Mouse (Mus musculus): ENCODE results near the gene Oprm1. TPM values are rescaled to one million over a fixed set of nuclear protein-coding genes. Genes with fewer than 3 reads are reported as not detected.
A peak's percentile ranks its signal among the peaks of the same experiment; 100 is the strongest.
"Not testable (repeated sequence)": the region's sequence is repeated elsewhere in the genome, so short reads cannot be mapped to it uniquely, and the experiment has no call there.

Gene Oprm1
- polyA plus RNA-seq, 1 experiment from 2014 or later: 0.72 TPM

DNA sequence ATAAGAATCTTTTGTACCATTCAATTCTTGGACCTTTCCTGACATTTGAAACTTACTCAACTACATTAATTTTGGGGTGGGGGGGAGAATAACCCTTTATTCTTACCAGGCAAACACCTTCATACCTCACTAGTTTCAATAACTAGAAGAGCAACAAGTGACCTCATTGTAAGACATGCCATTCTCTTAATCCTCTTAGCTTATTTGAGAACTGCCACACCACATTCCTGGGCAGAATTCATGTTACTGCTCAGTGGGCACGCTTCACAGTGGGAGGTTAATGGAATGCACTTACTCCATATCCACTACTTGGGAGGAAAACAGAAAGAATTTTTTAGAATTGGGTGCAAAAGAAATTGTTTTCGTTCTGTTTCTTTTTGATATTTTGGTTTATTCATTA lies 90.5 kb downstream of the Oprm1 start:
- Histone ChIP-seq H3K4me2 (no peak overlapping the region), H3K36me3 (replicated peaks) (no peaks in the 10 kb centered on the region), H3K9ac (no peak overlapping the region), H3K4me1 (0 out of 2 replicates have a peak, but pooled peaks cover 7% of the 10 kb centered on the region), H3K9me3 (no peaks in the 10 kb centered on the region), H3K4me3 (replicated peaks) (no peak overlapping the region), H3K27ac (no peak overlapping the region), H3K27me3 (no peaks in the 10 kb centered on the region)
- no peak for ATAC-seq (ENCODE audit: low FRiP score)
- 38% methylated on average over 2 of the region's 2 CpGs for WGBS

DNA sequence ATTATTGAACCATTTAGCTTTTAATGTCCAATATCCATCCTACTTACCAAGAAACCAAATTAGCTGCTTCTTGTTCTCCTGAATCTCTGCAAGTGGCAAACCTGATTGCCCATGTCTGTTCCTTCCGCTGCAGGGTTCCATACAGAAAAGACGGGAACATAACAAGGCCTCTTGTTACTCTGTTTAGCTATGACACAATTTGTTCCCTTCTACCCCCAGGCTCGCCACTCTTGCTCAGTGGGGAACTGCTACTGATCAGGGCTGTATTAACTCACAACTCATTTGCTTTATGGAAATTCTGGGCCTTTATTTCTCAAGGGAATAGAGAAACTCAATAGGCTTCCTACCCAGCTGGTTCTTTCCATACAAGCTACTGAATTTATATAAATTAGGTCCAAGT lies 97.5 kb downstream of the Oprm1 start:
- H3K4me3 ChIP-seq (replicated peaks): no peak overlapping the region
- H3K9ac ChIP-seq: no peak overlapping the region
- H3K27me3 ChIP-seq: no peaks in the 10 kb centered on the region
- H3K4me2 ChIP-seq: no peak overlapping the region
- WGBS: 57% methylated on average over 3 of the region's 3 CpGs
- no peaks in the 10 kb centered on the region for H3K4me1 ChIP-seq
- H3K9me3 ChIP-seq: no peaks in the 10 kb centered on the region
- 0 out of 2 replicates have a peak, but pooled peaks have one; percentile 46 for ATAC-seq (ENCODE audit: low FRiP score)
- H3K36me3 ChIP-seq (replicated peaks): no peaks in the 10 kb centered on the region
- H3K27ac ChIP-seq: no peak overlapping the region

- Histone ChIP-seq H3K27ac (no peak overlapping the region), H3K27me3 (no peaks in the 10 kb centered on the region), H3K4me2 (no peak overlapping the region), H3K4me1 (no peaks in the 10 kb centered on the region), H3K9me3 (no peaks in the 10 kb centered on the region), H3K36me3 (replicated peaks) (no peaks in the 10 kb centered on the region), H3K4me3 (replicated peaks) (no peak overlapping the region), H3K9ac (no peak overlapping the region)
- no peak for ATAC-seq (ENCODE audit: low FRiP score)
- 76% methylated on average over 7 of the region's 7 CpGs for WGBS
Measured at GRCm38 (mm10) chr10:6871418-6872072, 113.2 kb downstream of the Oprm1 start.

DNA sequence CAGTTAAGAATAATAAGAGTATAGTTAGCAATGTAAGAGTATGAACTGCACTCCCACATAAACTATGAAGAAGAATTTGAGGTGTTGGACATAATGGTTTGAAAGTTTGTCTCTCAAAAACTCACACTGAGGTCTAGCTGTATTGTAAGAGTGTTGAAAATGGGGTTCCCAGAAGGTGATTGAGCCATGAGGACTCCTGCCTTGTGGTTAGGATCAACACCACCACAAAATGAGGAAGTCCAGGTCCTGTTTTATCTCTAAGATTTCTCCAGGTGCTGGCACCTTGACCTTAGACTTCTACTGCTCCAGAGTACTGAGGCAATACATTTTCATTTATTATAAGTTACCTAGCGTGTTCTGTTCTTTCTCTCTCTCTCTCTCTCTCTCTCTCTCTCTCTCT lies 115.6 kb downstream of the Oprm1 start:
- no peak overlapping the region for H3K4me3 ChIP-seq (replicated peaks)
- H3K9ac ChIP-seq: no peak overlapping the region
- no peak for ATAC-seq (ENCODE audit: low FRiP score)
- no peaks in the 10 kb centered on the region for H3K27me3 ChIP-seq
- 80% methylated on average over 1 of the region's 1 CpGs for WGBS
- H3K4me1 ChIP-seq: no peaks in the 10 kb centered on the region
- no peaks in the 10 kb centered on the region for H3K9me3 ChIP-seq
- H3K36me3 ChIP-seq (replicated peaks): no peaks in the 10 kb centered on the region
- no peak overlapping the region for H3K27ac ChIP-seq
- no peak overlapping the region for H3K4me2 ChIP-seq

- H3K9ac ChIP-seq: no peak overlapping the region
- no peak overlapping the region for H3K4me2 ChIP-seq
- no peaks in the 10 kb centered on the region for H3K9me3 ChIP-seq
- H3K4me3 ChIP-seq (replicated peaks): no peak overlapping the region
- H3K36me3 ChIP-seq (replicated peaks): no peaks in the 10 kb centered on the region
- no peaks in the 10 kb centered on the region for H3K4me1 ChIP-seq
- H3K27me3 ChIP-seq: no peaks in the 10 kb centered on the region
- 89% methylated on average over 2 of the region's 2 CpGs for WGBS
- H3K27ac ChIP-seq: no peak overlapping the region
- no peak for ATAC-seq (ENCODE audit: low FRiP score)
Measured at GRCm38 (mm10) chr10:6878276-6878881, 120.1 kb downstream of the Oprm1 start.

- not testable (repeated sequence) for H3K27me3 ChIP-seq; H3K4me2 ChIP-seq; H3K9ac ChIP-seq; H3K27ac ChIP-seq; H3K4me1 ChIP-seq; H3K4me3 ChIP-seq (replicated peaks); ATAC-seq (ENCODE audit: low FRiP score); H3K9me3 ChIP-seq; H3K36me3 ChIP-seq (replicated peaks)
- 73% methylated on average over 1 of the region's 1 CpGs for WGBS
Measured at GRCm38 (mm10) chr10:6882041-6882440, 123.7 kb downstream of the Oprm1 start.

- H3K4me2 ChIP-seq: no peak overlapping the region
- no peaks in the 10 kb centered on the region for H3K27me3 ChIP-seq
- 0% methylated on average over 1 of the region's 1 CpGs for WGBS
- H3K9ac ChIP-seq: no peak overlapping the region
- H3K4me1 ChIP-seq: no peaks in the 10 kb centered on the region
- H3K4me3 ChIP-seq (replicated peaks): no peak overlapping the region
- no peaks in the 10 kb centered on the region for H3K36me3 ChIP-seq (replicated peaks)
- no peak overlapping the region for H3K27ac ChIP-seq
- H3K9me3 ChIP-seq: no peaks in the 10 kb centered on the region
- no peak for ATAC-seq (ENCODE audit: low FRiP score)
Measured at GRCm38 (mm10) chr10:6885460-6885859, 127.2 kb downstream of the Oprm1 start.

DNA sequence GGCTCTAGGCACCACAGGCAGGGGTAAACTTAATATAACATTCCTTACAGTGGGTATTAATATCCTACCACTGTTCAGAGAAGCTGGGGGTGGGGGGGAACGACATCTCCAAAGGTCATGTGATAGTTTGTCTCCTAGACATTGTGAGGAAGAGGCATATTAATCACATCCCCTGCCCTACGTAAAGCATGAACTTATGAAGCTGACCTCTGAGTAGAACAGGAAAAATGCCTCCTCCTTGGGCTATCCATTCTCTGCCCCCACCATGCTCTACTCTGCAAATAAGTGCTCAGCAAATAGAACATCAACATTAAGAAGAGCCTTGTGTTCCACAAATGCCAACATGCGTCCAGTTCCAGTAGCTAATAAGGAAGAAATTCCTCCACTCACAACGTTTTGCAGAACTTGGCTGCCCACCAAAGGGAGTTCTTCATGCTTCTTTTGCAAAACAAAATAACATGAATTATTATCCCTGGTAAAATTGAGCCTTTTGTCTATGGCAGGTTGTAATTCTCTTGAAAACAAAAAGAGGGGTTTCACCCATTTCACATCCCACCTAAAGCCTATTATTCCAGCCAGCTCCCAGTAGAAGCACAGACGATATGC lies 131.4 kb downstream of the Oprm1 start:
- Histone ChIP-seq H3K36me3 (replicated peaks) (no peaks in the 10 kb centered on the region), H3K9me3 (no peaks in the 10 kb centered on the region)
- 67% methylated on average over 5 of the region's 5 CpGs for WGBS

DNA sequence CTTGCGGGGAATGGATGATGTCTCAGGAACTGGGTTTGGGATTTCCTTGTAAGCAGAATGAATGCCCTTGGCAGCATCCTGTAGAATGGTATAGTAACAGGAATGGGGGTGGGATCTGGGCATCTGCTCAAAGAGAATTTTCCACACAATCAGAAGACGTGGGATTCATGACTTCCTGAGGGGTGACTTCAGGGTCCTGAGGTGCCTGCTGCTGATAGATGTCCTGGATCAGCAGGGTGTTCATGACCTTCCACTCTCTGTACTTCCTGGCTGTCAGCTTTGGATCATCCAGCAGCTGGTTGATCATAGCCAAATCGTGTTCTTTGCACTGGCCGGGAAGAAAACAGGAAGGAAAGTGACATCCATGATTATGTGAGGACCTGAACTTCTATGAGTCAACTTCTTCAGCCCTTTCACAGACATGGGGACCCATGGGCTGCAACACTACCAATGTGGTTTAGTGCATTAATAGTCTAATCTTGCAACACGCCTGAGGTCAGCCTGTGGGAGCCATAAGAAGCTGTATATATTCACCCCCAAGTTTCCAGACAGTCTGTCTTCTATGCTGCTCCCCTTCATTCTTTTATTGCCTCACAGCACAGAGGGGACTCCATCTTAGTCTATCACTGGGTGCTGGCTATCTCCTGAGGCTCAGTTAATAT lies 132.2 kb downstream of the Oprm1 start:
- no peaks in the 10 kb centered on the region for H3K27me3 ChIP-seq
- no peaks in the 10 kb centered on the region for H3K4me1 ChIP-seq
- no peak overlapping the region for H3K9ac ChIP-seq
- H3K27ac ChIP-seq: no peak overlapping the region
- no peaks in the 10 kb centered on the region for H3K36me3 ChIP-seq (replicated peaks)
- H3K9me3 ChIP-seq: no peaks in the 10 kb centered on the region
- no peak overlapping the region for H3K4me3 ChIP-seq (replicated peaks)
- ATAC-seq (ENCODE audit: low FRiP score): no peak
- WGBS: 84% methylated on average over 5 of the region's 5 CpGs
- no peak overlapping the region for H3K4me2 ChIP-seq

More for the DNA sequence above, 131.4 kb downstream of the Oprm1 start:
- Histone ChIP-seq H3K27me3 (no peaks in the 10 kb centered on the region), H3K27ac (no peak overlapping the region), H3K4me2 (no peak overlapping the region), H3K4me3 (replicated peaks) (no peak overlapping the region), H3K9ac (no peak overlapping the region), H3K4me1 (no peaks in the 10 kb centered on the region)
- ATAC-seq (ENCODE audit: low FRiP score): no peak

GRCm38 (mm10) chr10:6895796-6896195 lies 137.5 kb downstream of the Oprm1 start:
- H3K4me1 ChIP-seq: no peaks in the 10 kb centered on the region
- WGBS: 81% methylated on average over 3 of the region's 3 CpGs

DNA sequence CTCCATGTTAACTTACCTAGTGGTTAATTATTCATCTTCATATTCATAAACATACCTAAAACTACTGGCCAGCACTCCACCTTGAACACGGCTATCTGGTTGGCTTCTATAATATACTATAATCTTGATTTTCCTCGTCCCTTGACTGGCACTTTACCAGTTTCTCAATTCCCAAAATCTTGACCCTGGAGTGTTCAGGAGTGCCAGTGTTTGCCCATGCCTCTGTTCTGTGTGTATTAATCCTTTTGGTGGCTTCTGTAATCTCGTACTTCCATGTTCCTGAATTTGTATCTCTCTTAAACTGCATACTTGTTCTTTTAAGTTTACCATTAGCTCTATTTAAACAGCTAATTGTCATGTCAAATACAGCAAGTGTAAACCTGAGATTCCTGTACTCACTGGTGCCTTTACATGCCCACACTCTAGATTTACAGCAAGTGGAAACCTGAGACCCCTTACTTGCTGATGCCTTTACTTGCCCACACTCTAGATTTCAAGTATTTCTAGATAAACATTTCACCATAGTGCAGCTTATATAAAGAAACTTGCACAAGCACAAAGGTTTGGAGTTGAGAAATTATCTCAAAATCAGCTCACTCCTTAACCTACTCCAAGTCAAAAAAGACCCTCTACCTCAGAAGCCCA lies 138.5 kb downstream of the Oprm1 start:
- no peaks in the 10 kb centered on the region for H3K4me1 ChIP-seq
- WGBS: 84% methylated on average over 3 of the region's 3 CpGs
- H3K9me3 ChIP-seq: no peaks in the 10 kb centered on the region
- no peak for ATAC-seq (ENCODE audit: low FRiP score)
- no peak overlapping the region for H3K4me2 ChIP-seq
- no peaks in the 10 kb centered on the region for H3K27me3 ChIP-seq
- H3K27ac ChIP-seq: no peak overlapping the region
- no peaks in the 10 kb centered on the region for H3K36me3 ChIP-seq (replicated peaks)
- no peak overlapping the region for H3K4me3 ChIP-seq (replicated peaks)
- H3K9ac ChIP-seq: no peak overlapping the region

More at GRCm38 (mm10) chr10:6895796-6896195, 137.5 kb downstream of the Oprm1 start:
- Histone ChIP-seq H3K9ac (no peak overlapping the region), H3K27me3 (no peaks in the 10 kb centered on the region), H3K9me3 (no peaks in the 10 kb centered on the region), H3K4me2 (no peak overlapping the region), H3K4me3 (replicated peaks) (no peak overlapping the region), H3K36me3 (replicated peaks) (no peaks in the 10 kb centered on the region), H3K27ac (no peak overlapping the region)
- ATAC-seq (ENCODE audit: low FRiP score): no peak

DNA sequence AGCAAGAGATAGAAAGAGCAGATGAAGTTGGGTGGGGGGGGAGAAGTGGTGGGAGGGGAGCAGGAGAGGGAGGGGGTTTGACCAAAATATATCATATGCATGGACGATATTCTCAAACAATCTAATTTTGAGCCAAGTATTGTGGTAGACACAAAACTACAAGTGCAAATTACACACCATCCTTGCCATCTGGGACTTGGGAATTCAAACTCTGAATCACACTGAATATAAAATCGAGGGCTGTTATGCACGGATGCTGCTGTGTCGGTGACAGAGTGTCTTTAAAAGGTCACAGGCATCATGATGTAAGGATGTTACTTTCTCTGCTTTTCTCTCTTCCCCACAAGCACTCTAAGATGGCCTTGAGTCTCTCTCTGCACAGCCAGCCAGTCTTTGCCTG lies 141.8 kb downstream of the Oprm1 start:
- H3K27me3 ChIP-seq: no peaks in the 10 kb centered on the region
- H3K9me3 ChIP-seq: no peaks in the 10 kb centered on the region
- no peak overlapping the region for H3K9ac ChIP-seq
- no peak for ATAC-seq (ENCODE audit: low FRiP score)
- H3K4me3 ChIP-seq (replicated peaks): no peak overlapping the region
- H3K4me2 ChIP-seq: no peak overlapping the region
- 85% methylated on average over 4 of the region's 4 CpGs for WGBS
- H3K4me1 ChIP-seq: no peaks in the 10 kb centered on the region
- H3K27ac ChIP-seq: no peak overlapping the region
- H3K36me3 ChIP-seq (replicated peaks): no peaks in the 10 kb centered on the region

Measured in forebrain, embryonic 12.5 days (tissue).